Comparison of ENCODE assay signal across 8 mouse cellular contexts in genomic region chr10:56431600-56432389, GRCm38 (mm10). TPM values are rescaled to one million over a fixed set of nuclear protein-coding genes. Genes with fewer than 3 reads are reported as not detected.
DNase-seq lines count a peak whose midpoint lies in the region; ATAC-seq and TF ChIP-seq lines count a peak whose summit lies in the region.
"Had no signal": no experiment of that assay in that cellular context is flagged by ENCODE, and none has a peak within 500 bp of the region (broad histone marks: within the 10 kb centered on the region; RNA-seq: fewer than 3 reads in every experiment).

No protein-coding gene starts in this region.

- no peak overlapping the region for H3K27ac ChIP-seq in heart, embryonic 15.5 days
- H3K27ac ChIP-seq in liver, embryonic 15.5 days (replicated peaks): no peak overlapping the region
- no peak overlapping the region for H3K27ac ChIP-seq in stomach, postnatal 0 days (replicated peaks)
- H3K27ac ChIP-seq: macrophage had no signal

- H3K4me3 ChIP-seq in heart, embryonic 15.5 days: peak overlapping the region; percentile 42
- no peak overlapping the region for H3K4me3 ChIP-seq in liver, embryonic 15.5 days (replicated peaks)
- peak overlapping the region; percentile 19; the same call in 1 of the 2 replicates for H3K4me3 ChIP-seq in stomach, postnatal 0 days (ENCODE audit: low read depth, low read length)

- TF ChIP-seq EP300 in stomach, postnatal 0 days (optimal IDR thresholded peaks at IDR 0.05): no peak

- H3K36me3 ChIP-seq in heart, embryonic 15.5 days: no peaks in the 10 kb centered on the region
- no peaks in the 10 kb centered on the region for H3K36me3 ChIP-seq in liver, embryonic 15.5 days (replicated peaks)
- no peaks in the 10 kb centered on the region for H3K36me3 ChIP-seq in stomach, postnatal 0 days (ENCODE audit: control insufficient read depth, insufficient read depth, low read length)

- no peaks in the 10 kb centered on the region for H3K9me3 ChIP-seq in heart, embryonic 15.5 days (replicated peaks)
- no peaks in the 10 kb centered on the region for H3K9me3 ChIP-seq in liver, embryonic 15.5 days (replicated peaks)
- H3K9me3 ChIP-seq in stomach, postnatal 0 days (ENCODE audit: control insufficient read depth, low read length): no peaks in the 10 kb centered on the region

- peak; percentile 43; the same call in 1 of the 2 replicates for ATAC-seq in heart, embryonic 15.5 days (replicated peaks; ENCODE audit: insufficient number of reproducible peaks, insufficient read depth, low FRiP score, low read depth)
- no peak for ATAC-seq in liver, embryonic 15.5 days (ENCODE audit: insufficient read depth)
- ATAC-seq in stomach, postnatal 0 days (ENCODE audit: low FRiP score, low TSS enrichment): peak; percentile 24; the same call in 1 of the 2 replicates

- peak overlapping the region; percentile 39 for H3K9ac ChIP-seq in heart, embryonic 15.5 days
- H3K9ac ChIP-seq in liver, embryonic 15.5 days: no peak overlapping the region
- H3K9ac ChIP-seq in stomach, postnatal 0 days (ENCODE audit: low read length): peak overlapping the region; percentile 35; the same call in 1 of the 2 replicates

- TF ChIP-seq CTCF in stomach, postnatal 0 days (IDR thresholded peaks at IDR 0.05; ENCODE audit: low read depth): no peak

- peak; percentile 4 to 16 for DNase-seq in layer of hippocampus, postnatal 14 days (ENCODE audit: low spot score in 2 of 2)
- no peak for DNase-seq in layer of hippocampus, adult 9-11 months
- DNase-seq in embryo, embryonic 11.5 days (ENCODE audit: low read depth, low spot score): peak; percentile 56
- peak; percentile 19 for DNase-seq in stomach, postnatal 0 days (ENCODE audit: low spot score)
- DNase-seq in thymus, postnatal 4 days: no peak

- H3K27me3 ChIP-seq in heart, embryonic 15.5 days: no peaks in the 10 kb centered on the region
- H3K27me3 ChIP-seq in liver, embryonic 15.5 days: no peaks in the 10 kb centered on the region; the same call in 1 of the 2 replicates
- no peaks in the 10 kb centered on the region for H3K27me3 ChIP-seq in stomach, postnatal 0 days (ENCODE audit: control insufficient read depth, insufficient read depth, low read length)

- H3K4me1 ChIP-seq in heart, embryonic 15.5 days (replicated peaks): peaks cover 7% of the 10 kb centered on the region
- H3K4me1 ChIP-seq in liver, embryonic 15.5 days (replicated peaks): no peaks in the 10 kb centered on the region
- H3K4me1 ChIP-seq in stomach, postnatal 0 days (replicated peaks; ENCODE audit: control insufficient read depth, insufficient read depth): 0 out of 2 replicates have a peak, but pooled peaks cover 3% of the 10 kb centered on the region

- WGBS in heart, embryonic 15.5 days: 9% methylated on average over 23 of the region's 23 CpGs
- 26% methylated on average over 23 of the region's 23 CpGs for WGBS in liver, embryonic 15.5 days (ENCODE audit: insufficient replicate concordance)
- 9% methylated on average over 23 of the region's 23 CpGs for WGBS in stomach, postnatal 0 days

- peak overlapping the region; percentile 67 for H3K4me2 ChIP-seq in heart, embryonic 15.5 days
- 0 out of 2 replicates have a peak overlapping the region, but pooled peaks have one; percentile 5 for H3K4me2 ChIP-seq in liver, embryonic 15.5 days
- peak overlapping the region; percentile 54 for H3K4me2 ChIP-seq in stomach, postnatal 0 days (replicated peaks; ENCODE audit: low read depth)

RNA-seq across cellular contexts. Expression of gene Gja1, which starts 54.7 kb away (rescaled TPM):
- total RNA-seq in layer of hippocampus, postnatal 14 days (2021): 100 to 1,000 TPM; 309 to 322 TPM
- 368 and 467 TPM in 2 replicates for polyA plus RNA-seq in heart, embryonic 15.5 days (2015; fragmentation: Nextera tagmentation; extraction: Ambion mirVana)
- polyA plus RNA-seq in liver, embryonic 15.5 days (2015; fragmentation: Nextera tagmentation; extraction: Ambion mirVana): 4.3 TPM in 2 replicates
- polyA plus RNA-seq in stomach, postnatal 0 days (2015; fragmentation: Nextera tagmentation; extraction: Ambion mirVana): 136 and 141 TPM in 2 replicates

Comparison
In these comparisons a context has a peak if more than half of its experiments do, and no peak if none do; other contexts are left out.
1. DNase-seq: peak in layer of hippocampus, postnatal 14 days (2 of 2), embryo, embryonic 11.5 days (single experiment) and stomach, postnatal 0 days (single experiment); none in layer of hippocampus, adult 9-11 months (single experiment) and thymus, postnatal 4 days (single experiment).
2. H3K4me2 ChIP-seq: peak in every context shown above with its lines; median percentile 67 in heart, embryonic 15.5 days; 54 in stomach, postnatal 0 days; 5 in liver, embryonic 15.5 days.
3. RNA of gene Gja1, which starts 54.7 kb away (polyA plus RNA-seq): 368 to 467 TPM in heart, embryonic 15.5 days and 136 to 141 TPM in stomach, postnatal 0 days; 4.3 TPM in liver, embryonic 15.5 days; every median in the first group is over 10 times any median in the second.